Mouse (Mus musculus): ENCODE results near the gene Eif4ebp2.

DNA sequence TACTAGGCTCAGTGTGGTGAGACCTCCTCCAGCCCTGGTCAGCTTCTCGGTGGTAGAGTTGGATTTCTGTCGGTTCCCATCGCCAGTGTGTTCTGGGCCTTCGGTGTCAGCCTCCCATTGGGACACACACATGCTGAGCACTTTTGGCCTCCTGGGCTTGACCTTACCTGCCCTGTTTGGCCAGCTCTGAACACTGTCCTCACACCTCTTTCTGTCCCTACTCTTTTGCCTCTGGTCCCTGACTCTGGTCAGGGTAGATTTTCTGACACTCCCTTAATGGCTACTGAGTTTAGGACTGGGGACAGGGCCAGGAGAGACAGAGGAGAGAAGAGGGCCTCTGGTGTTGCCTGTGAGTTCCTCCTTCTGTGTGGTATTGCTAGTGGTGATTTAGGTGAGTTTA is 27.5 kb upstream of the Eif4ebp2 start:
- TF ChIP-seq CTCF (IDR thresholded peaks at IDR 0.05; ENCODE audit: extremely low read depth, insufficient read depth, insufficient read length, insufficient replicate concordance) (no peak), POLR2A (IDR thresholded peaks at IDR 0.05; ENCODE audit: low read depth, low read length) (no peak)

All from spleen, adult 2 months (tissue).